Mouse (Mus musculus): ENCODE data around the gene Pald1.

DNA sequence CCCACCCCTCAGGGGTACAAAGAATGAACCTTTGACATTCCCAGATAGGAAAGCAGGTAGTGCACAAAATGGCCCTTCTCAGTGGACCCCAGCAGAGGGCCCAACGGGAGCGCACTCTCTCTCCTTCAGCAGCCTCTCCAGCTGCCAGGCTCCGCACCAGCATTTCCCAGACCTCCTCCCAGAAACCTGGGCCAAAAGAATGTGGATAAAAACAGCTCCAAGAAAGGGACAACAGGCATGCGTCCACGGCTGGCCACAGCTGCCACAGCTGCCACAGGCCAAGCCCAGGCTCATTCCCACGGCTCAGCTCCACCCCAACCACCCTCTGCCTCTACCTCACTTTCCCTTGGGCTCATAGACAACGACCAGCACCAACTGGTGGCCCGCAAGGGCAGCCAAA is 25.7 kb downstream of the Pald1 start:
- TF ChIP-seq EP300 (IDR thresholded peaks at IDR 0.05; ENCODE audit: insufficient read depth, low read depth, low read length) = peak; percentile 62; the same call in 1 of the 2 replicates
- peak; percentile 62 for TF ChIP-seq CTCF (IDR thresholded peaks at IDR 0.05)
